Mouse (Mus musculus) G1E-ER4 (cell line): ENCODE data around the gene Olfr455. TPM values are rescaled to one million over a fixed set of nuclear protein-coding genes. Genes with fewer than 3 reads are reported as not detected.

Experiments used
- GATA1 ChIP-seq: IDR thresholded peaks from one replicate; pipeline ENCODE4 v1.8.0; 2012; ENCODE audit warnings: low read length, inconsistent platforms
- polyA plus RNA-seq: library from polyadenylated mRNA; stranded (reverse); fragments of >175 nt; gene quantifications from 2 replicates; pipeline ENCODE4 v1.2.3, GENCODE M21; 2012

Olfr455 gene
- polyA plus RNA-seq, 1 experiment: not detected

GRCm38 (mm10) chr6:42542036-42543031 is 5.1 kb downstream of the Olfr455 start:
- TF ChIP-seq GATA1: no peak

- TF ChIP-seq GATA1: no peak
These were observed 6.7 kb downstream of the Olfr455 start for GRCm38 (mm10) chr6:42540681-42541080.

GRCm38 (mm10) chr6:42539711-42540110 is 7.7 kb downstream of the Olfr455 start:
- TF ChIP-seq GATA1: no peak

DNA sequence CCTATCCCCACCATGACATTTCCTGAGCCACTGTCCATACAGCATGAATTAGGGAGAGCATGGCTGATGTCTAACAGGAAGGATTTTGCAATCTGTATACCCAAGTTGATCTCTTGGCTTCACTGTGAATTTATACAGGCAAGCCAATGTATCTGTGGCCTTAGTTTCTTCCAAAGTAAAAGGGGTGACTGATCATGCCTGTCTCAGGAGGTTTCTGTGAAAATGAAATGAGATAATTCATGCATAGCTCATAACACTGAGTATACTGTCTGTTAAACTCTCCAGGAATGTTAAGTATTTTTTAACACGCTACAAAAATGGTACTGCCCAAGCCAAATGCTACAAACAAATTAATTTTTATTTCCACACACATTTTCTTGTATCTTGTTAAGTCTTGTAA is 33.9 kb downstream of the Olfr455 start:
- no peak for TF ChIP-seq GATA1

DNA sequence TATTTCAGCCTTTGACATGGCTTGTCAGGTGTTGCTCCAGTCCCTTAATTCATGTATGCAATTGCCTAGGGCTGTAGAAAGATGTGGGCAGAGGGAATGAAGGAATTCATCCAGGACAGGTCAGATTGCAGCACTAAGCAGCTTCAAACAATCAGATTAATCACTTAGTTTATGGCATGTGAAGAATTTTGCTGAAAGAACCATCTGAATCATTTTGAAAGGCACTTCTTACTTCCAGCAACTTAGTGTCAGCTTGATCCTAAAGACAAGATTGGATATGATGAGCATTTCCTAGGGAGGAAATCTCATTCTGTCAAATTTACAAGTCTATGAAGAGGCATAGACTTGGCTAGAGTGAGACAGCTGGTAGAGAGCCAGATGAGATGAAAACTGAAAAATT is 38.1 kb downstream of the Olfr455 start:
- TF ChIP-seq GATA1: no peak

DNA sequence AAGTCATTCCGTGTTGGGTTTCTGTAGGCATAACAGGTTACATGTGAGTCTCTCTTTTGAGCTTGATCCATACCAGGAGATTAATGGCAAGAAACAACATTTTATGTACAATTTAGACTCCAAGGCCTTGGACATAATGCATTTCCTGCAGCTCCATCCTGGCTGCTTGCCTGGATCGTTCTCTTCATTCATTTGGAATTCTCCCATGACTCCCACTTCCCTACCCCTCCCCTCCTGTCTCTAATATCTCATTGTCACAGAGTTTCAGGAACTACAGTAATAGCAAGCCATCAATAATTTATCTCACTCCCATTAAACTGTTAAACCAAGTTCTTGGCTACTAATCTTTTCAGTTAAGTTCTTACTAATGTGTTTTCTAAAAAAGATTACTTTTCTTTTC is 43.9 kb downstream of the Olfr455 start:
- no peak for TF ChIP-seq GATA1

DNA sequence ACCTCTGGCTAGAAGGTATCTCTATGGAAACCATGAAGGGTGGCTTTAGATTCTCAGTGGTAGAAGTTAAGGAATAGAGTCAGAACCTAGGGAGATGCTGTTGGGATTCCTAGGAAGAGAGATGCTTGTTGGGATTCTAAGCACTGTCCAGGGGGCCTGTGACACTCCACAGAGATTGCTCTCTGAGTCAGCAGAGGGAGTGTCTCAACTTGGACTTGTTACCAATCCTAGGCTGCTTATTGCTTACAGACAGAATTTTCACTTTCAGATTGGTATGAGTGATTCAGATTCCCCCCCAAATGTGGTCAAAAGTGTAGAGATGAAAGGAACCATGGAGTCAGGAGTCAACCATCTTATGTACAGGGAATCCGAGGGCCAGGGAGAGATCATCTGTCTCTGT is 57.7 kb downstream of the Olfr455 start:
- no peak for TF ChIP-seq GATA1

- TF ChIP-seq GATA1: no peak
These were observed 60.3 kb downstream of the Olfr455 start, which contains the start of gene Olfr456 for GRCm38 (mm10) chr6:42487114-42487513. TSS of gene Olfr456 (minus strand) at chr6:42487214.

Other genes starting within 250 kb of the Olfr455 start
- not detected in 2 replicates for gene Fam131b, start 222.9 kb downstream of the Olfr455 start, polyA plus RNA-seq
- 387 and 522 TPM in 2 replicates for gene Zyx, start 198.0 kb downstream of the Olfr455 start, polyA plus RNA-seq
- not detected in 2 replicates for gene Epha1, start 174.3 kb downstream of the Olfr455 start, polyA plus RNA-seq
- gene Tas2r143, start 147.3 kb downstream of the Olfr455 start, polyA plus RNA-seq: not detected in 2 replicates
- not detected in 2 replicates for gene Tas2r135, start 142.2 kb downstream of the Olfr455 start, polyA plus RNA-seq
- gene Tas2r126, start 113.1 kb downstream of the Olfr455 start, polyA plus RNA-seq: not detected in 2 replicates
- gene Olfr458, start 82.4 kb downstream of the Olfr455 start, polyA plus RNA-seq: not detected in 2 replicates
- not detected in 2 replicates for gene Olfr457, start 71.3 kb downstream of the Olfr455 start, polyA plus RNA-seq
- not detected in 2 replicates for gene Olfr456, start 60.4 kb downstream of the Olfr455 start, polyA plus RNA-seq
- not detected in 2 replicates for gene Tcaf3, start 50.1 kb upstream of the Olfr455 start, polyA plus RNA-seq
- gene Tcaf2, start 97.7 kb upstream of the Olfr455 start, polyA plus RNA-seq: not detected in 2 replicates
- not detected in 2 replicates for gene Tcaf1, start 162.5 kb upstream of the Olfr455 start, polyA plus RNA-seq
- not detected in 2 replicates for gene Olfr453, start 191.8 kb upstream of the Olfr455 start, polyA plus RNA-seq
- not detected in 2 replicates for gene Olfr38, start 208.8 kb upstream of the Olfr455 start, polyA plus RNA-seq
- gene Olfr452, start 237.5 kb upstream of the Olfr455 start, polyA plus RNA-seq: not detected in 2 replicates